Mouse (Mus musculus) stomach, postnatal 0 days (tissue): ENCODE measurements around the gene Wdr34. TPM values are rescaled to one million over a fixed set of nuclear protein-coding genes. Genes with fewer than 3 reads are reported as not detected.
"Not testable (repeated sequence)": the region's sequence is repeated elsewhere in the genome, so short reads cannot be mapped to it uniquely, and the experiment has no call there.

ENCODE experiments used
- ATAC-seq: fragments of 200-750 bp; cut with Nextera tagmentation; 2 replicates; pipeline ENCODE4 v1.8.0; 2017; ENCODE audit not compliant: low FRiP score, low TSS enrichment
- DNase-seq: peaks from one replicate; pipeline ENCODE4 v3.0.0-alpha.2; 2016; ENCODE audit warnings: low spot score
- H3K27ac ChIP-seq: fragments of 300-500 bp; sonication (generic); replicated peaks from 2 replicates; pipeline ENCODE4 v1.5.1; 2014; ENCODE audit warnings: mild to moderate bottlenecking, control low read depth
- H3K27me3 ChIP-seq: fragments of 300-500 bp; sonication (generic); 2 replicates; pipeline ENCODE4 v1.6.1; 2014; ENCODE audit warnings: low read length; ENCODE audit not compliant: control insufficient read depth, insufficient read depth
- H3K36me3 ChIP-seq: fragments of 300-500 bp; sonication (generic); 2 replicates; pipeline ENCODE4 v1.6.1; 2014; ENCODE audit warnings: low read length, mixed read lengths; ENCODE audit not compliant: control insufficient read depth, insufficient read depth
- H3K4me1 ChIP-seq: fragments of 300-500 bp; sonication (generic); replicated peaks from 2 replicates; pipeline ENCODE4 v1.6.1; 2014; ENCODE audit warnings: antibody characterized with exemption; ENCODE audit not compliant: control insufficient read depth, insufficient read depth
- H3K4me2 ChIP-seq: fragments of 300-500 bp; sonication (generic); replicated peaks from 2 replicates; pipeline ENCODE4 v1.6.1; 2014; ENCODE audit warnings: low read depth, mild to moderate bottlenecking, control low read depth, moderate library complexity
- H3K4me3 ChIP-seq: fragments of 300-500 bp; sonication (generic); 2 replicates; pipeline ENCODE4 v1.5.1; 2014; ENCODE audit warnings: low read depth, low read length, control low read depth
- H3K9ac ChIP-seq: fragments of 300-500 bp; sonication (generic); 2 replicates; pipeline ENCODE4 v1.6.1; 2014; ENCODE audit warnings: mild to moderate bottlenecking, low read length, control low read depth, mixed read lengths
- H3K9me3 ChIP-seq: fragments of 300-500 bp; sonication (generic); 2 replicates; pipeline ENCODE4 v1.6.1; 2016; ENCODE audit warnings: low read length; ENCODE audit not compliant: control insufficient read depth
- CTCF ChIP-seq: IDR thresholded peaks from 2 replicates; pipeline ENCODE4 v1.5.1; 2016; ENCODE audit warnings: antibody characterized with exemption, low read depth, mild to moderate bottlenecking, moderate library complexity
- EP300 ChIP-seq: optimal IDR thresholded peaks from 2 replicates; pipeline ENCODE3; 2016; ENCODE audit warnings: antibody characterized with exemption
- WGBS: fragments of 180-500 bp; shearing (Covaris S2); extraction: QIAGEN DNeasy Blood & Tissue Kit; methylation state at CpG from one replicate; pipeline ENCODE4 v1.1.7; 2014; 5-methylcytosine and 5-hydroxymethylcytosine counted together
- polyA plus RNA-seq: library from polyadenylated mRNA; unstranded; fragments of >200 nt; fragmentation: Nextera tagmentation; extraction: Ambion mirVana; gene quantifications from 2 replicates; pipeline ENCODE4 v1.2.1, GENCODE M21; 2015

Wdr34 gene
- polyA plus RNA-seq, 1 experiment from 2014 or later, result 10.9 TPM

DNA sequence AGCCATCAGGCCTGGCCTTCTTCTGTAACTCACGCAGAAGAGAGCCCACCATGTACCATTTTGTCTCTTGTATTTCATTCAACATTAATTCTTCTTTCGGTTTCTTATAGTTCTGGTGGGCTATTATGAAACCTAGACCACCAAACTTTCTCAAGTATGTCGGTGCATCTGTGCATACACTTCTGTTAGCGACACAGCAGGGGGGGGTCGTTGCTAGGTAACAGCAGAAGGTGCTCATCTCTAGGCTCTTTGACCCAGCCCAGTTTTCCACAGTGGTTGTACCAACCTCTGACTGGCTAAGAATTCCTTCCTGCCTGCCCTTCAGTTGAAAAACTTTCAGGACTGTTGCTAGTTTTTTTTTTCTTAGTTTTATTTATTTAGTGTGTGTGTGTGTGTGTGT lies 9.7 kb upstream of the Wdr34 start:
- Histone ChIP-seq H3K9me3 (no peaks in the 10 kb centered on the region), H3K27me3 (no peaks in the 10 kb centered on the region), H3K27ac (no peak overlapping the region), H3K4me3 (no peak overlapping the region), H3K9ac (no peak overlapping the region), H3K36me3 (no peaks in the 10 kb centered on the region), H3K4me1 (no peaks in the 10 kb centered on the region), H3K4me2 (no peak overlapping the region)
- DNase-seq (no peak), ATAC-seq (no peak)
- 57% methylated on average over 5 of the region's 5 CpGs for WGBS
- TF ChIP-seq CTCF (no peak), EP300 (no peak)

DNA sequence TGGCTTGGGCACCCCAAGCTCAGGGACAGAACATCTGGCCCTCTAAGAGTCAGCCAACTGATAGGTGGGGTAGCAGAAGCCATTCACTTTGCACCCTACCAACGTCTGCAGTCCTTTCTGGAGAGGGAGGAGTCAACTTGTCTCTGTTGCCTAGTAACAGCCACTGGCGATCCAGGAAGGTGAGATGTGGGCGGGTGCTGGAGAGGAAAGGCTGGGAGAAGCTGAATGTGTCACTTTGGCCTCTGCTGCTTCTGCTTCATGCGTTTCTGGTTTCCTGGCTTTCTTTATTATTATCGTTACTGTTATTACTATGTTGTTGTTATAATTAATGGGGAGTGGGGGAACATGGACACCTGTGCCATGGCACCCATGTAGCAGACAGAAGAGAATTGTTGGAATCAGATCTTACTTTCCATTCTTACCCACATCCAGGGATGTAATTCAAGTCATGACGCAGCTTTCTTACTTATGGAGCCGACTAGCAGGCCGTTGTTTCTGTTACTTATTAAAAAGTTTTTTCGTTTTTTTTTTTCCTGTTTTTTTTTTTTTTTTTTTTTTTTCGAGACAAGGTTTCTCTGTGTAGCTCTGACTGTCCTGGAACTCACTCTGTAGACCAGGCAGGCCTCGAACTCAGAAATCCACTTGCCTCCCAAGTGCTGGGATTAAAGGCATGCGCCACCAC lies 8.7 kb upstream of the Wdr34 start, which contains the start of gene Set:
Gene Set, plus strand, starts transcription at position 156 of the 682 bp plus-strand sequence.
- no peaks in the 10 kb centered on the region for H3K36me3 ChIP-seq
- DNase-seq (peak; percentile 48), ATAC-seq (no peak; the same call in 1 of the 2 replicates)
- WGBS, result 48% methylated on average over 12 of the region's 12 CpGs
- no peak within 1 kb of the TSS for H3K4me3 ChIP-seq
- H3K9me3 ChIP-seq, result no peaks in the 10 kb centered on the region
- no peaks in the 10 kb centered on the region for H3K4me1 ChIP-seq
- no peaks in the 10 kb centered on the region for H3K27me3 ChIP-seq
- TF ChIP-seq EP300 (no peak), CTCF (no peak)
- no peak within 1 kb of the TSS for H3K9ac ChIP-seq
- no peak within 1 kb of the TSS for H3K4me2 ChIP-seq
- no peak within 1 kb of the TSS for H3K27ac ChIP-seq

GRCm38 (mm10) chr2:30056736-30057135 lies 8.1 kb upstream of the Wdr34 start:
- no peak overlapping the region for H3K4me2 ChIP-seq
- 81% methylated on average over 3 of the region's 3 CpGs for WGBS

GRCm38 (mm10) chr2:30055310-30055709 lies 6.6 kb upstream of the Wdr34 start:
- TF ChIP-seq CTCF, result peak; percentile 36
- not testable (repeated sequence) for H3K4me2 ChIP-seq, H3K27ac ChIP-seq, H3K27me3 ChIP-seq, H3K4me1 ChIP-seq, H3K9me3 ChIP-seq, DNase-seq, H3K9ac ChIP-seq, ATAC-seq, H3K36me3 ChIP-seq, H3K4me3 ChIP-seq
- WGBS, result 93% methylated on average over 3 of the region's 3 CpGs

More at GRCm38 (mm10) chr2:30056736-30057135, 8.1 kb upstream of the Wdr34 start:
- no peak overlapping the region for H3K27ac ChIP-seq
- H3K4me1 ChIP-seq, result no peaks in the 10 kb centered on the region
- H3K9ac ChIP-seq, result no peak overlapping the region
- ATAC-seq (no peak), DNase-seq (no peak)
- TF ChIP-seq EP300 (no peak), CTCF (no peak)
- H3K36me3 ChIP-seq, result no peaks in the 10 kb centered on the region
- no peaks in the 10 kb centered on the region for H3K27me3 ChIP-seq
- no peak overlapping the region for H3K4me3 ChIP-seq
- H3K9me3 ChIP-seq, result no peaks in the 10 kb centered on the region

GRCm38 (mm10) chr2:30051992-30052761 lies 3.5 kb upstream of the Wdr34 start:
- no peak overlapping the region for H3K4me2 ChIP-seq
- H3K9me3 ChIP-seq, result no peaks in the 10 kb centered on the region
- H3K27me3 ChIP-seq, result no peaks in the 10 kb centered on the region
- H3K27ac ChIP-seq, result no peak overlapping the region
- ATAC-seq (no peak), DNase-seq (no peak)
- H3K9ac ChIP-seq, result no peak overlapping the region
- no peak overlapping the region for H3K4me3 ChIP-seq
- WGBS, result 30% methylated on average over 6 of the region's 6 CpGs
- H3K36me3 ChIP-seq, result no peaks in the 10 kb centered on the region
- TF ChIP-seq EP300 (no peak), CTCF (peak; percentile 68)
- H3K4me1 ChIP-seq, result 0 out of 2 replicates have a peak, but pooled peaks cover 2% of the 10 kb centered on the region

- TF ChIP-seq EP300, result no peak
- TF ChIP-seq CTCF, result no peak
- ATAC-seq (no peak), DNase-seq (no peak)
- Histone ChIP-seq H3K4me3 (no peak overlapping the region), H3K4me2 (no peak overlapping the region), H3K27ac (no peak overlapping the region), H3K9me3 (no peaks in the 10 kb centered on the region), H3K9ac (no peak overlapping the region), H3K36me3 (no peaks in the 10 kb centered on the region), H3K4me1 (0 out of 2 replicates have a peak, but pooled peaks cover 2% of the 10 kb centered on the region), H3K27me3 (no peaks in the 10 kb centered on the region)
- 80% methylated on average over 3 of the region's 3 CpGs for WGBS
These were observed 1.1 kb upstream of the Wdr34 start for GRCm38 (mm10) chr2:30049831-30050230.
